Mouse (Mus musculus): ENCODE data around the gene Magea4. TPM values are rescaled to one million over a fixed set of nuclear protein-coding genes. Genes with fewer than 3 reads are reported as not detected.

Gene Magea4
- not detected in 2 replicates for polyA plus RNA-seq (2015; fragmentation: Nextera tagmentation; extraction: Ambion mirVana)

DNA sequence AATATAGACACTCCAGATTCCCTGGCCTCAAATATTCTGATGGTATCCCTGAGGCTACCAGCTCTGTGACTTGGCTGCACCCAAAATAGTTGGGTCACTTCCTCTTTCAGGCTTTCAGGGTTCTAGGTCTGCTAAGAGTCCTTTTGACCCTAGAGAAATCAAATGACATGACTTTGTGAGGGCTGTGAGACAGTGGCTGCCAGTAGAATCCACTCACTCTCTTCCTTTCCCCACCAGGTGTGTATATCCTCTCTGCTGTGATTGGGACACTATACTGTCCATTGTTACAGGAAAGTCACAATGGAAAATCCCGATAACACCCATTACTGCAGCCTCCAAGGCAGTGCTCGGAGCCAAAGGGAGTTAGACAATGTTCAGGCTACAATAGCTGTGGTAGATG, at the start of gene Magea4:
Gene Magea4 (plus strand): TSS at position 301 of the 400 bp plus-strand sequence.
- WGBS, result 70% methylated on average over 2 of the region's 2 CpGs

GRCm38 (mm10) chrX:72202944-72203554, 18.8 kb upstream of the Magea4 start:
- WGBS, result 44% methylated on average over 4 of the region's 4 CpGs

More for the DNA sequence above, at the start of gene Magea4:
- no peaks in the 10 kb centered on the region for H3K27me3 ChIP-seq (replicated peaks)
- ATAC-seq (ENCODE audit: extremely low read depth, insufficient number of reproducible peaks, low FRiP score, low TSS enrichment), result no peak
- H3K4me2 ChIP-seq, result no peak within 1 kb of the TSS
- H3K9ac ChIP-seq, result no peak within 1 kb of the TSS
- H3K36me3 ChIP-seq, result no peaks in the 10 kb centered on the region
- H3K9me3 ChIP-seq, result no peaks in the 10 kb centered on the region
- H3K27ac ChIP-seq (replicated peaks), result no peak within 1 kb of the TSS
- no peak within 1 kb of the TSS for H3K4me3 ChIP-seq
- H3K4me1 ChIP-seq, result no peaks in the 10 kb centered on the region

GRCm38 (mm10) chrX:72270637-72271036, 48.8 kb downstream of the Magea4 start:
- WGBS, result 85% methylated on average over 11 of the region's 11 CpGs
- H3K9me3 ChIP-seq, result no peaks in the 10 kb centered on the region
- ATAC-seq (ENCODE audit: extremely low read depth, insufficient number of reproducible peaks, low FRiP score, low TSS enrichment), result no peak
- no peak overlapping the region for H3K4me2 ChIP-seq
- no peaks in the 10 kb centered on the region for H3K36me3 ChIP-seq
- 0 out of 2 replicates have a peak, but pooled peaks cover 3% of the 10 kb centered on the region for H3K4me1 ChIP-seq
- no peaks in the 10 kb centered on the region for H3K27me3 ChIP-seq (replicated peaks)
- no peak overlapping the region for H3K9ac ChIP-seq
- no peak overlapping the region for H3K27ac ChIP-seq (replicated peaks)
- H3K4me3 ChIP-seq, result no peak overlapping the region

More at GRCm38 (mm10) chrX:72202944-72203554, 18.8 kb upstream of the Magea4 start:
- Histone ChIP-seq H3K4me2 (no peak overlapping the region), H3K36me3 (no peaks in the 10 kb centered on the region), H3K9ac (no peak overlapping the region), H3K4me3 (no peak overlapping the region), H3K27ac (replicated peaks) (no peak overlapping the region), H3K9me3 (no peaks in the 10 kb centered on the region), H3K4me1 (no peaks in the 10 kb centered on the region), H3K27me3 (replicated peaks) (no peaks in the 10 kb centered on the region)
- ATAC-seq (ENCODE audit: extremely low read depth, insufficient number of reproducible peaks, low FRiP score, low TSS enrichment), result no peak

MicroRNAs encoded within 50 kb of the gene (microRNA counts, 519-probe panel; counts per million panel counts)
- microRNA mmu-miR-224 (209 counts per million, percentile 61 among the panel's probes with 10 or more counts), microRNA mmu-miR-452 (209 counts per million, percentile 61 among the panel's probes with 10 or more counts)

Small RNA genes lying within 50 kb of the gene (microRNA-seq; reads per million reads assigned to microRNA genes)
- gene Mir224 (297 reads per million, percentile 68 among the genes with 10 or more reads in this experiment), gene Mir452 (42.6 reads per million, percentile 43 among the genes with 10 or more reads in this experiment)

Other genes with a start within 250 kb of the Magea4 start
- 0.17 TPM in 1 of 2 replicates, not detected in the other for gene Fate1, start 249.0 kb upstream of the Magea4 start, polyA plus RNA-seq (2015; fragmentation: Nextera tagmentation; extraction: Ambion mirVana)
- 0.08 and 0.09 TPM in 2 replicates for gene Cnga2, start 230.2 kb upstream of the Magea4 start, polyA plus RNA-seq (2015; fragmentation: Nextera tagmentation; extraction: Ambion mirVana)
- 1.9 and 2.3 TPM in 2 replicates for gene Gabre, start 52.8 kb downstream of the Magea4 start, polyA plus RNA-seq (2015; fragmentation: Nextera tagmentation; extraction: Ambion mirVana)
- gene Magea10, start 164.8 kb downstream of the Magea4 start, polyA plus RNA-seq (2015; fragmentation: Nextera tagmentation; extraction: Ambion mirVana), result not detected in 2 replicates

Measured in heart, embryonic 13.5 days (tissue).